Mouse (Mus musculus) liver, embryonic 15.5 days (tissue): ENCODE measurements around the gene Apoc3. TPM values are rescaled to one million over a fixed set of nuclear protein-coding genes. Genes with fewer than 3 reads are reported as not detected.

ENCODE experiments used
- ATAC-seq: fragments of 200-750 bp; cut with Nextera tagmentation; 2 replicates; pipeline ENCODE4 v1.8.0; 2017; ENCODE audit warnings: moderate number of reproducible peaks, mild to moderate bottlenecking, moderate library complexity; ENCODE audit not compliant: insufficient read depth
- H3K27ac ChIP-seq: fragments of 300-500 bp; sonication (generic); replicated peaks from 2 replicates; pipeline ENCODE4 v1.5.1; 2015; ENCODE audit warnings: mild to moderate bottlenecking, inconsistent platforms
- H3K27me3 ChIP-seq: fragments of 300-500 bp; sonication (generic); 2 replicates; pipeline ENCODE4 v1.6.1; 2015; ENCODE audit warnings: mild to moderate bottlenecking, inconsistent platforms
- H3K36me3 ChIP-seq: fragments of 300-500 bp; sonication (generic); replicated peaks from 2 replicates; pipeline ENCODE4 v1.6.1; 2015; ENCODE audit warnings: moderate library complexity, mild to moderate bottlenecking, inconsistent platforms
- H3K4me1 ChIP-seq: fragments of 300-500 bp; sonication (generic); replicated peaks from 2 replicates; pipeline ENCODE4 v1.6.1; 2015; ENCODE audit warnings: inconsistent platforms
- H3K4me2 ChIP-seq: fragments of 300-500 bp; sonication (generic); 2 replicates; pipeline ENCODE4 v1.6.1; 2015; ENCODE audit warnings: moderate library complexity, mild to moderate bottlenecking, inconsistent platforms
- H3K4me3 ChIP-seq: fragments of 300-500 bp; sonication (generic); replicated peaks from 2 replicates; pipeline ENCODE4 v1.5.1; 2015; ENCODE audit warnings: mild to moderate bottlenecking, inconsistent platforms
- H3K9ac ChIP-seq: fragments of 300-500 bp; sonication (generic); 2 replicates; pipeline ENCODE4 v1.6.1; 2015; ENCODE audit warnings: moderate library complexity, mild to moderate bottlenecking, inconsistent platforms
- H3K9me3 ChIP-seq: fragments of 300-500 bp; sonication (generic); replicated peaks from 2 replicates; pipeline ENCODE4 v1.6.1; 2016; ENCODE audit warnings: inconsistent platforms
- WGBS: fragments of 180-500 bp; shearing (Covaris S2); methylation state at CpG from one replicate; pipeline ENCODE4 v1.1.7; 2015; ENCODE audit warnings: mixed read lengths; ENCODE audit not compliant: insufficient replicate concordance; 5-methylcytosine and 5-hydroxymethylcytosine counted together
- polyA plus RNA-seq: library from polyadenylated mRNA; unstranded; fragments of >200 nt; fragmentation: Nextera tagmentation; extraction: Ambion mirVana; gene quantifications from 2 replicates; pipeline ENCODE4 v1.2.1, GENCODE M21; 2015

Gene Apoc3
- polyA plus RNA-seq, 1 experiment from 2014 or later: 6.8 TPM

- no peaks in the 10 kb centered on the region for H3K9me3 ChIP-seq
- no peak overlapping the region for H3K4me3 ChIP-seq
- H3K27me3 ChIP-seq: no peaks in the 10 kb centered on the region
- no peak for ATAC-seq
- WGBS: 61% methylated on average over 10 of the region's 10 CpGs
- H3K4me2 ChIP-seq: peak overlapping the region; percentile 41; the same call in 1 of the 2 replicates
- H3K4me1 ChIP-seq: peaks cover 45% of the 10 kb centered on the region
- H3K36me3 ChIP-seq: peaks cover 23% of the 10 kb centered on the region
- peak overlapping the region; percentile 79 for H3K27ac ChIP-seq
- H3K9ac ChIP-seq: no peak overlapping the region
Observed at GRCm38 (mm10) chr9:46214946-46215337, 20.5 kb downstream of the Apoc3 start.

- 77% methylated on average over 4 of the region's 4 CpGs for WGBS
- H3K4me1 ChIP-seq: peaks cover 45% of the 10 kb centered on the region
- no peak overlapping the region for H3K4me3 ChIP-seq
- ATAC-seq: no peak
- no peak overlapping the region for H3K9ac ChIP-seq
- peaks cover 25% of the 10 kb centered on the region for H3K36me3 ChIP-seq
- 0 out of 2 replicates have a peak overlapping the region, but pooled peaks have one; percentile 79 for H3K27ac ChIP-seq
- no peaks in the 10 kb centered on the region for H3K9me3 ChIP-seq
- H3K4me2 ChIP-seq: no peak overlapping the region
- no peaks in the 10 kb centered on the region for H3K27me3 ChIP-seq
Observed at GRCm38 (mm10) chr9:46214276-46214675, 21.2 kb downstream of the Apoc3 start.

- Histone ChIP-seq H3K36me3 (peaks cover 37% of the 10 kb centered on the region), H3K4me2 (no peak overlapping the region), H3K27ac (no peak overlapping the region), H3K27me3 (no peaks in the 10 kb centered on the region), H3K9ac (no peak overlapping the region), H3K4me3 (no peak overlapping the region), H3K9me3 (no peaks in the 10 kb centered on the region), H3K4me1 (peaks cover 47% of the 10 kb centered on the region)
- WGBS: 84% methylated on average over 12 of the region's 12 CpGs
- ATAC-seq: no peak
Observed at GRCm38 (mm10) chr9:46210473-46210872, 25.0 kb downstream of the Apoc3 start.

- H3K4me3 ChIP-seq: no peak overlapping the region
- H3K36me3 ChIP-seq: peaks cover 51% of the 10 kb centered on the region
- H3K27ac ChIP-seq: no peak overlapping the region
- ATAC-seq: no peak
- no peak overlapping the region for H3K9ac ChIP-seq
- 78% methylated on average over 13 of the region's 13 CpGs for WGBS
- no peaks in the 10 kb centered on the region for H3K9me3 ChIP-seq
- no peaks in the 10 kb centered on the region for H3K27me3 ChIP-seq
- H3K4me1 ChIP-seq: peaks cover 30% of the 10 kb centered on the region
- H3K4me2 ChIP-seq: no peak overlapping the region
Observed at GRCm38 (mm10) chr9:46208401-46208974, 26.9 kb downstream of the Apoc3 start.

- WGBS: 64% methylated on average over 6 of the region's 6 CpGs
- Histone ChIP-seq H3K9ac (no peak overlapping the region), H3K36me3 (peaks cover 46% of the 10 kb centered on the region), H3K4me1 (peaks cover 32% of the 10 kb centered on the region), H3K27me3 (no peaks in the 10 kb centered on the region), H3K4me3 (no peak overlapping the region), H3K27ac (peak overlapping the region; percentile 66; the same call in 1 of the 2 replicates), H3K9me3 (no peaks in the 10 kb centered on the region), H3K4me2 (no peak overlapping the region)
- ATAC-seq: peak; percentile 26; the same call in 1 of the 2 replicates
Observed at GRCm38 (mm10) chr9:46207501-46207869, 28.0 kb downstream of the Apoc3 start.

- ATAC-seq: peak; percentile 77
- no peaks in the 10 kb centered on the region for H3K27me3 ChIP-seq
- no peak overlapping the region for H3K4me3 ChIP-seq
- no peak overlapping the region for H3K4me2 ChIP-seq
- H3K27ac ChIP-seq: peak overlapping the region; percentile 66
- H3K36me3 ChIP-seq: peaks cover 44% of the 10 kb centered on the region
- H3K4me1 ChIP-seq: peaks cover 33% of the 10 kb centered on the region
- no peak overlapping the region for H3K9ac ChIP-seq
- 19% methylated on average over 10 of the region's 10 CpGs for WGBS
- no peaks in the 10 kb centered on the region for H3K9me3 ChIP-seq
Observed at GRCm38 (mm10) chr9:46206834-46207500, 28.5 kb downstream of the Apoc3 start.

- H3K4me2 ChIP-seq: no peak overlapping the region
- H3K9me3 ChIP-seq: no peaks in the 10 kb centered on the region
- no peak overlapping the region for H3K4me3 ChIP-seq
- no peak overlapping the region for H3K27ac ChIP-seq
- no peak for ATAC-seq
- WGBS: 62% methylated on average over 2 of the region's 2 CpGs
- H3K36me3 ChIP-seq: peaks cover 33% of the 10 kb centered on the region
- H3K4me1 ChIP-seq: peaks cover 29% of the 10 kb centered on the region; the same call in 1 of the 2 replicates
- no peaks in the 10 kb centered on the region for H3K27me3 ChIP-seq
- H3K9ac ChIP-seq: no peak overlapping the region
Observed at GRCm38 (mm10) chr9:46199609-46200008, 35.8 kb downstream of the Apoc3 start.

GRCm38 (mm10) chr9:46198936-46199335, 36.5 kb downstream of the Apoc3 start:
- Histone ChIP-seq H3K4me2 (no peak overlapping the region), H3K9me3 (no peaks in the 10 kb centered on the region), H3K36me3 (peaks cover 28% of the 10 kb centered on the region), H3K27me3 (no peaks in the 10 kb centered on the region), H3K4me3 (no peak overlapping the region), H3K27ac (no peak overlapping the region), H3K4me1 (peaks cover 29% of the 10 kb centered on the region; the same call in 1 of the 2 replicates), H3K9ac (no peak overlapping the region)
- 65% methylated on average over 7 of the region's 7 CpGs for WGBS
- no peak for ATAC-seq

DNA sequence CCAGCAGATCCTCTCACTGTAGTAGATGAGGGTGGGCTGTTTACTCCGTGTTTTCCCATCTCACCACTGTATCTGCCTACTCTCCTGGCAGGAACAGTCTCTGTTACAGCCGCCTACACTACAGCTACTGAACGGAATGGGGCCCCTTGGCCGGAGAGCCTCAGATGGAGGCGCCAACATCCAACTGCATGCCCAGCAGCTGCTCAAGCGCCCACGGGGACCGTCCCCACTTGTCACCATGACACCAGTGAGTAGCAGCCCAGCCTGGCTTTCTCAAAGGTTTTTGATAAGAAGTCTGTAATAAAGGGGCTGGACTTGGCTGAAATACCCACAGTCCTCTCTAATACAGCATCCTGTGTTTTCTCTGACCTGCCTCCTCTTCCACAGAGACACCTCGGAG, 37.0 kb downstream of the Apoc3 start:
- Histone ChIP-seq H3K36me3 (peaks cover 28% of the 10 kb centered on the region), H3K9ac (no peak overlapping the region)
- 69% methylated on average over 9 of the region's 9 CpGs for WGBS

DNA sequence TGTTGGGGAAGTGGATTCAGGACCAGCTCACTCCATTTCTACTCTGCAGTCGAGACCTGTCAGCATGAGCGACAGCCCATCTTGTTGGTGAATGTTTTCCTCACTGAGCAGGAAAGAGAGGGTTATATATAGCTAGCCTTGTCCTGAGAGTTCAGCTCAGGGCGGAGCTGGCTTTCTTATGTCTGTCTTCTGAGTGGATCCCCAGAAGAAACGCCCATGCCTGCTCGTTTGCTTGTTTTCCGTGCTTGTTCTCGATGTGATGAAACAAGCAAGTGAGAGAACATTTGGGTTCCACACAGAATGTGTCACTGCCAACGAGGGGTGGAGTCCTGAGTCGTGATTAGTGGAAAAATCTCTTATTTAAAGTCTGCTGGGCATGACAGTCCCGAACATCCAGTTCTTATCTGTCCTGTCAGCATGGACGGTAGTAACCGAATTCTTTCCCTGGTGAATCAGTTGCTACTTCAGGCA, 38.7 kb downstream of the Apoc3 start:
- Histone ChIP-seq H3K27me3 (no peaks in the 10 kb centered on the region), H3K27ac (no peak overlapping the region), H3K36me3 (peaks cover 23% of the 10 kb centered on the region), H3K4me3 (no peak overlapping the region), H3K4me2 (no peak overlapping the region), H3K4me1 (peaks cover 18% of the 10 kb centered on the region; the same call in 1 of the 2 replicates), H3K9ac (no peak overlapping the region), H3K9me3 (no peaks in the 10 kb centered on the region)
- 29% methylated on average over 12 of the region's 12 CpGs for WGBS
- ATAC-seq: no peak

More for the DNA sequence above, 37.0 kb downstream of the Apoc3 start:
- Histone ChIP-seq H3K4me2 (no peak overlapping the region), H3K4me3 (no peak overlapping the region), H3K27ac (no peak overlapping the region), H3K9me3 (no peaks in the 10 kb centered on the region), H3K27me3 (no peaks in the 10 kb centered on the region), H3K4me1 (peaks cover 29% of the 10 kb centered on the region; the same call in 1 of the 2 replicates)
- no peak for ATAC-seq

GRCm38 (mm10) chr9:46194809-46195208, 40.6 kb downstream of the Apoc3 start:
- 76% methylated on average over 9 of the region's 9 CpGs for WGBS
- no peak overlapping the region for H3K4me3 ChIP-seq
- peaks cover 20% of the 10 kb centered on the region for H3K36me3 ChIP-seq
- no peaks in the 10 kb centered on the region for H3K27me3 ChIP-seq
- H3K9ac ChIP-seq: no peak overlapping the region
- no peak overlapping the region for H3K27ac ChIP-seq
- no peak overlapping the region for H3K4me2 ChIP-seq
- H3K4me1 ChIP-seq: 0 out of 2 replicates have a peak, but pooled peaks cover 10% of the 10 kb centered on the region
- ATAC-seq: no peak
- no peaks in the 10 kb centered on the region for H3K9me3 ChIP-seq
